Mouse (Mus musculus) heart, adult 11 months (tissue): ENCODE results near the gene Psmd1.

Experiments used
- DNase-seq: peaks from one replicate; pipeline ENCODE4 v3.0.0; 2022

Psmd1 gene

DNA sequence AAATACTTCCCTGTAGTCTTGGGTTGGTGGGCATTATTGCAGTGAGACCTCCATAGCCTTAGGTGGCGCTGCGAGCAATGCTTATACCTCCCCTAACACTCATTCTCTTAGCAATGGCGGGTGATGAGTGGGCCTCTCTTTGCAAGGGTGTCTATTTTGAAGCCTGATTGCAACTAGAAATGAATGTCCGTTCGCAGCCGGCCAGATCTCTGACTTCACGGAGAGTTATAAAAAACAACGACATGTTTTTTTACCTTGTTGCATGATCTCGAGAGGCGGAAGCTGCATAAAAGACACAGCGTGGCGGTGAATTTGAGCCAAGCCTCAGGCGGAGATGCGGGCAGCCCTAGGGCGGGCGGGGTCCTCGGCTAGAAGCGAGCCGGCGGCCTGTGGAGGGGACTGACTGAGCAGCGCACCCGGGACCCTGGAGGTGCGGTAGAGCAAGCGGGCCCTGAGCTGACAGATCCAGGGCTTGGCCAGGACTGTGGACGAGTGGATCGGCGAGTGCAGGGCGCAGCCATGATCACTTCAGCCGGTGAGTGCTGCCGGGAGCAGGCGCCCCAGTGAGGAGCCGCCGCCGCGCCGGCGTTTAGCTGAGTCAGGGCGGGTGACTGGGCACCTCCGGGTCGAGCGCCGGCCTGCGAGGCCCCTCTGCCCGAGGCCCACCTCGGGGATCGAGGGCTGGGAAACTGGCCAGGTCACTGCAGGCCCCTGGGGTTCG is at the start of gene Psmd1:
TSS of gene Psmd1 (plus strand) at position 117 of the 721 bp plus-strand sequence.
- peak; percentile 99 for DNase-seq

DNA sequence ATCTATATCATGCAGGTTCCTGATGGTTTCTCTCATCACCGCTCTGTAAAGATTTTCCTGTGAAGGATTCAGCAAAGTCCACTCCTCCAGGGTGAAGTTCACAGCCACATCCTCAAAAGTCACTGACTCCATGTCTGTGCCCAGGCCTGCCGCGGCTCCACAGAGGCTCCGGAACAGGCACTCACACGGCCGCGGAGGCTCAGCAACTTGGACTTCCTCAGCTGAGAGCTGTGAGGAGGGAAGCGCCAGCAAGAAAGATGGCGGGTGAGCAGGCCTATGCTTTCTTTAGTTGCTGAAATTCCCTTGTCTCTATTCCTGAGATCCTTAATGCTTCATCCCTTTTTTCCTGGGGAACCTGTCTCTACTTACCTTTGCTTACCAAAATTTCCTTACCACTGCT is 48.4 kb upstream of the Psmd1 start:
- DNase-seq: peak; percentile 57

DNA sequence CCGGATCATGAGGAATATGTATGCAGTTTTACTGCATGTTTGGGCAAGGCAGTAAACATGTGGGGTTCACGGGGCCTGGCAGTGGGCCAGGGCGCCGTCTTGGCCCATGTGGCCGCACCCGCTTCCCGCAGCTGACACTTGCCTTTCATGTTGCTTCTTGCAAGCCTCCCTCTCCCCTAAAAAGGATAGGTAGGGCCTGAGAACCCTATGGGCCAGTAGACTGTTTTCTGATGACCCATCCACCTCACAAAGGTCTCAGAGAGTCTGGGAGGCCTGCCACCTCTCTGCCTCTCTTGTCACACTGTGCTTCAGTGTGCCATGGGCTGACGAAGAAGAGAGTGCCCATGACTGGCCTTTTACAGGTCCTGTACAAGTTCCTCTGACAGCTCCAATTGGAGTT is 47.7 kb upstream of the Psmd1 start, which contains the start of gene Spata3:
TSS of gene Spata3 (plus strand) at position 301 of the 400 bp plus-strand sequence.
- DNase-seq: peak; percentile 66

DNA sequence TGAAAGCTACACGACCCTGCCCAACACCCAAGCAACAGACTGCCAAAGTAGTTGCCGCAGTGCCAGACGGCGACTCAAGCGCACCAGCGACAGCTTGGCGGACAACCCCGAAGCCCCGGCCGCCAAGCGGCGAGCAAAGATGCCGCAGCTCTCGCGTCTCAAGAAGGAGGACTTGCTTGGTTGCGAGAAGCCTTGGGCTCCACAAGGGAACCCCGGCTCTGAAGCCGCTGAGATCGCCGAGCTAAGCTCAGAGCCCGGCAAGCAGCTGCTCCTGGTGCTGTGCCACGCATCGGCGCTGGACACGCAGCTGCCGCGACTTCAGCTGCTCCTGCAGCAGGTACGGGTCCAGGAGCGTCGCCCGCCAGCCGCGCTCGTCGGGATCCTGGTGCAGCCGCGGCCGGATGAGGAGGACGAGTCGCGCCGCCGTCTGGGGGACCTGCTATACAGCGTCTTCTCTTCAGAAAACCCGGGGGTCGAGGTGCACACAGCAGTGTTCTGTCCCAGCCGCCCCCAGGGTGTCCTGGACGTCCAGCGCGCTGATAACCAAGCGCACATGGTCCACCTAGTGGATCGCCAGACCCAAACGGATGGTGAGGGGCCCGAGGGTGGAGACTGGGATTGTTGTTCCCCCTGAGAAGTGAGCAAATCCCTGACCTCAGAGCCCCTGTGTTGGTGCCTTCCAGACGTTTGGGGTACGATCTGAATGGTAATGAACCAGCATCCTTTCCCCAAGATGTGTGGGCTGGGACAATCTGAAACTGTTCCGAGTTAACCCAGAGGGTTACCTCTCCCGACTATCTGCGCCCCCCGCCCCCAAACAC is 45.7 kb upstream of the Psmd1 start:
- DNase-seq: peak; percentile 74

DNA sequence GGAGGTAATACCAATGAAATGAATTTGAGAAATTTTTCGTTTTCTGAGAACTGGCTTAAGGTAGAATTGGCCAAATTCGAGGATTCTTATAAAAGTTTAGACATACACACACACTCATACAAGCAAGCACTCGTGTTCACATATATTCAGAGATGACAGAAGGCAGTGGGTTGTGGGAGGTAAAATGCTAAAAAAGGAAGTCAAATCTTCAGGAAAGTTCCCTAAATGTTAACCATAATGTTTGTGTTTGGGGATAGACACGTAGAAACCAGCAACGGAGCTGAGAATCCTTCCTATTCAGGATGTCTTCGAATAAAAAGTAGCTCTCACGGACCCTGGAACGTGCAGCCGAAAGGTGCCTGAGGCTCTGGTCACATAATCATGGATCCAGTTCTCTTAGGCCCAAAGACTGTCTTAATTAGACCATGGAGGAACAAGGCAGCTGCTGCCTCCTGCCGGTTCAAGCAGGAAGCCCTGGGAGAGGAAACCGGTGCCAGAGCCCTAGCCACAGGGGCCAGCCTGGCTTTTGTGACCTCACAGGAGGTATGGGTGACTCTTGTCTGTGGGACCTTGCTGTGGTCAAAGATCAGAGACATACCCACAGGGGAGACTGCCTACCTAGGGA is 42.7 kb upstream of the Psmd1 start:
- DNase-seq: peak; percentile 61

DNA sequence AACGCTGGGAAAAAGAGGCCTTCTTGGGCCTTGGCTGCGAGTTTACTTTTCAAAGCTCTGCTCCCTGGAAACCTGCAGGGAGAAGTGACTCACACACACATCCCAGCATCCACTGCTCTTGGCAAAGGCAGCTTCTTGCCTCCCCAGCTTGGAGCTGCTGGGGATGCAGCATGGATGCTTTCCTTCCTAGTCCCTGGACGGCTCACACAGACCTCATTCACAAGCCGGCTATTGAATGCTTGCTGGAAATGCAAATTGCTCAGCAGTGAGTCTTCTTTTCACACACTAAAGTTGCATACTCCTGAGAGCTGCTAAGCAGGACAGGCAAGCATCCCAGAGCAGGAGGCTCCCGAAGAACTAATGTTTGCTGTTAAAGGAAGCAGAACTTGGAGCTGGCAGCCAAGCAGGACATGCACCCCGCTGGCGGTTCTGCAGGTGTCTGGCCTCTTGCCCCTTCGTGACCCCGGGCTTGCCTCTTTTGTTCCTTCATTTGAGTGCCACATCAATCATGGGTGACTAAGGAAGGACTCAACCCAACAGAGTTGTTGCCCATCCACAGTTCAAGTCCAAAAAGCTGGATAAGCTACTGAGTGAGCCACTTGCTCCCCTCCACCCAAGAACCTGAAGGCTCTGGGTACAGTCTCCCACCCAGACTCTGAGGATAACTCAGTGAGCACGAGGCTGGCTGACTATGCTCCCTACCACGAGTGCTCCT is 31.8 kb upstream of the Psmd1 start:
- DNase-seq: peak; percentile 88

DNA sequence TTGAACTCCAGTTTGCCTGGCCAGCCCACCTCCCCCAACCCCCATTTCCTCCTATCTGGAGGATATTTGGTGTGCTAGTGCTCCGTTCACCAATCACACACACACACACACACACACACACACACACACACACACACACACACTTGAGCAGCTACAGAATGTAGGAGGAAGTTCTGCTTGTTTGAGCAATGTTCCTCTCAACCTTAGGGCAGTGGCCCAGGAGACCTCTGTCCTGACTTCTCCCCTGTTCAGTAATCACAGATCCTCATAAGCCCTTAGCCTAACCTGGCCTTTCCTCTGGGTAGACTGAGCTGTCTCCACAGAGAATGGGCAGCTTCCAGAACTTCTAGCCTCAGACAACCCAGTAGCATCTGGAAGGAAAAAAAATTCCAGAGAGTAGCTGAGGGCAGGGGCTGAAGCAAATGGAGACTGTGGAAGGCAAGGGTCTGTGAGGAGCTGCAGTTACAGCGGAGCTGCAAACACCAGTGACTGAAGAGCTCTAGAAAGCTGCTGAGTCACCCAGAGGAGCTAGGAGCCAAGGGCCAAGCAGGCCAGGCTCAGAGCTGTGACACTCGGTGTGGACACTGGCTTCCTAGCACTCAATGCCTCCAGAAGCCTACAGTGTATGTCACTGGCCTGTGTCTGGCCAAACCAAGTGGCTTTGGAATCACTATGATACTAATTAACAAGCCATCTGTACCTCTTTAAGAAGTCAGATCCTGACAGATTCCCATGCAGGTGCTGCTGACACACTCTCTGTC is 25.8 kb upstream of the Psmd1 start:
- DNase-seq: peak; percentile 95

DNA sequence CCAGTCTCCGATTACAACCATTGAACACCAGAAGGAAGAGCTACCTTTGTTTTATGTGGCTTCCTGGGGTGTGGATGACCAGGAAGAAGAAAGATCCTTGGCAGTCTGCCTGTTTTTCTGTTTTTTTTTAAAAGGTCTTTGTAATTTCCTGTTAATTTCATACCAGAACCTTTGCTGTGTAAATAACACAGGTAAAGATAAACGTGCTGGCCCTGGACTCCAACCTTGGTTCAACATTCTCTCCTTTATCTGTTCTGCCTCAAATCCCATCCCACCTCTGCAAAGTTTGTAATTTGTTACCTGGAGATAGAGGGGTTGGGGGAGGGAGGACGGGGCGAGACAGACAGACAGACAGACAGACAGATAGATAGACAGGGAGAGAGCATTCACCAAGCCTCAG is 24.1 kb upstream of the Psmd1 start:
- DNase-seq: no peak

DNA sequence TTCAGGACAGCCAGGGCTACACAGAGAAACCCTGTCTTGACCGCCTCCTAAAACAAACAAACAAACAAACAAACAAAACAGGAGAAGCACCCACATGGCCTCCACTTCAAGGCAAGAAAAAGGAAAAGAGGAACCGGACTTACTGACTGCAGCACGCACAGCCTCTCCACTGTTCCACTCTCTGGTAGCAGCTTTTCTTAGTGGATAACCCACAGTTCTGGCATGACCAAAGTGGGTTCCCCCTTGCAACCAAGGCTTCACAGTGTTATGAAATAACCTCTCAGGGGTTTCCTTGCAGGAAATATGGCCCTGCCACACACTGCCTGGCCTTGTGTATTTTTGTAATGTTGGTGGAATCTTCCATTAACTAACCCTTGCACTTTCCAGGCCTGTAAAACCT is 23.4 kb upstream of the Psmd1 start:
- no peak for DNase-seq

DNA sequence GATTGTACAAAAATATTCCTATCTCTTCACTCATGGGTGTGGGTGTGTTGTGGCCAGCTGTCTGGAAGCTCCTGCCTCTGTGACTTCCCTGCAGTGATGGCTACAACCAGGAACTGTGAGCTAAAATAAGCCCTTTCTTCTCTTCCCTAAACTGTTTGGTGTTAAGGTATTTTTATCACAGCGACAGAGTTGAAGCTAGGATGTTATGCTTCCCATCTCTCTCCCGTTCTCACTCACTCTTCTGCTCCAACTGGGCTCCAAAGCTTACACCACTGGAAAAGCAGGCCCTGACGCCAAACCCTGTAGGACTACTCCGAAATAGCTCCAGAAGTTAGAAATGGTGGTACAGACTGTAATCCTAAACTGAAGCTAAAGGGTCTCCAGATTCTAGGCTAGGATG is 19.1 kb upstream of the Psmd1 start:
- peak; percentile 13 for DNase-seq

DNA sequence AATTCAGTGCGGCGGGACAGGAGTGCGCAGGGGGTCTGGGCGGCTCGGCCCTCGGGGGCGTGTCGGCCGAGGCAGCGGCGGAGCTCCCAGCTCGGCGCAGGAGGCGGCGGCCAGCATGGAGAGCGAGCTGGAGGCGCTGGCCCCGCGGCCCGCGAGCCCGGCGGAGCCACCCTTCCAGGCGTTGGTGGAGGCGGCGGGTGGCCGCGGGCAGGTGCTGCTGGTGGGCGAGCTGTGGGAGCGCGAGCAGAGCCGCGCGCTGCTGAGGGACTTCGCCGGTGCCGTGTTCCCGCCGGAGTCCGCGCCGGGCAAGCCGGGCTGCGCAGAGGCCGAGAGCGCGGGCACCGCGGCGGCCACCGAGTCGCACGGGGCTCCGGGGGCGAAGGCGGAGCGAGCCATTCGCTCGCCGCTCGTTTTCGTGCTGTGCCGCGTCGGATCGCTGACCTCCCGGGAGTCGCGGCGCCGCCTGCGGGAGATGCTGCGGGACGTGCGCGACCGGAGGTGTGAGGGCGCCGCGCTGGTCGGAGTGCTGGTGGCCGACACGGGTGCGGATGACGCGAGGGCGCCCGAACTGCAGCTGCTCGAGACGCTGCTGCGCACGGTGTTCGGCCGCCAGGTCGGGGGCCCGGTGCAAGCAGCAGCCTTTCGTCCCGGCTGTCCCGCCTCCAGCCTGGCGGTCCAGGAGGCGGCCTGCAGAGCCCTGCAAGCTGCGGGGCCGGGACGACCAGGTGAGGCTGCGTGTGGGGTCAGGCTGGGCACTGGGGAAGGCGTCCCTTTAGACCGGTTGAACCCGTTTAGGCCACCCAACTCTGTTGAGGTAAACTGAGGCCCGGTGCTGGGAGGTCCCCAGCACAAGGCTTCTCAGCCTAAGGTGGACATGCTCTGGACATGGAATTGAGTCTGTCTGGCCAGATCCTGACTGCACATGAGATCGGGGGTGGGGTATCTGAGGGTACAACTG is 18.1 kb upstream of the Psmd1 start, which contains the start of gene 2810459M11Rik:
TSS of gene 2810459M11Rik (plus strand) at position 16 of the 958 bp plus-strand sequence.
- peak; percentile 85 for DNase-seq

DNA sequence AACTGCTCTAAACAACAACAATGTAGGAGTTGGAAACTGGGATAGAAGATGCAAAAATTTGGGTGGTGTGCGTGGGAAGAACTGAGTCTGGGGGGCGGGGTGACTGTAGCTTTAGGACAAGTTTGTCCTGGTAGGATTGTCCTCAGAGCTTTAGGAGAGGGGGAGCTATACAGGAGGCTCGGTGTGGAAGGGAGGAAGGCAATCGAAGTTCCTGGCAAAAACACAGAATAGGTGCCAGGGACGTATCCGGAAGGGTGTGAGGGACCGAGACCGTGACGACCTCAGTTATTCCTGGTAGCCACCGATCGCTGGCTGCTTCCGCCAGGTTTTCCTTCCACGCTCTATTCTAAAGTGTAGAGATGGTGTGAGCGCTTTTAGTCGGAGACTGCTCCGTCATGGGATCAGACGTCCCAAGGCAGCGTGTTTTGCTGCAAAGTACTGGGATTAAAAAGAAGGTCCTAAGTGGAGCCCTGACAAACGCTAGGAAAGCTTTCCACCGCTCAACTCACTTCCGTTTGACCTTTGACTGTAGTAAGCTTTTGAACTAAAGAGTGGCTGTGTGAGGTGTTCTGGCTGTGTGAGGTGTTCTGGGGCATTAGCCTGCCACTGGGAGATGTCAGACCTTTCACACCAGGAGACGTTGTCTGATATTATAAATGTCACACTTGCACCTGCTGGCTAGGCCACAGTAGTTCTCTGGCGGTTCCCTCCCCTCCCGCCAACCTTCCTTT is 17.2 kb upstream of the Psmd1 start:
- DNase-seq: no peak

DNA sequence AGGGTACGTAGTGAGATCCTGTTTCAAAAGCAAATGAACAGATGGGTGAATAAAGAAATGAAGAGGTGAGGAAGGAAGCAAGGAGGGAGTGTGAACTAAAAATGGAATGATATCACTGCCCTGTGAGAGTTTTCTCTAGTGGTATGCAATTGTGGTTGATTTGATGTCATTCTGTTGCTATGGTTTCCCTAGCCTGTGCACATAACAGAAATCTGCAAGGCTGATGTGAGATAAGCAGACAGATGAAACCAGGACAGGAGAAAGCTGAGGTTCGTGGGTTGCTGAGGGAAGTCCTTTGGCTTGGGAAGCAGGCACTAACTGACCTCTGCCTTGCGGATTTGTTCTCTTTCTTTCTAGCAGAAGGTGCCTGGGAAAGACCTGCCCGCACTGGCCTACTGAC is 16.0 kb upstream of the Psmd1 start:
- no peak for DNase-seq

DNA sequence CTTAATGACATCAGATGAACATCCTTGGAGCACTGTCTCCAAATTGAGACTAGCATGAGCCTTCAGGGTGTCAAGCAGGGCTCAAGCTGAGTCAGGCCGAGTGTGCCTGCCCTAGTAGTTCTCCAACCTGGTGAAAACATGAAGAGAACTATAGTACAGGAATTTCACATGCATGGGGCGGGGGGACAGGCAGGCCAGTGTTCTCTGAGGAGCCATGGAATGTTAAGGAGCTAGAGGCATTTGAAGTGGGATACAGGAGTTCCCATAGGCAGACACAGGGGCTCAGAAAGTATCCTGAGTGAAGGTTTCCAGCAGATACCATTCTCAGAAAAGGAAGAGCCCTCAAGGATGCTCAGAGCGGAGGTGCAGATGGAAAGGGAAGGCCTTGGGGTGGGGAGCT is 15.4 kb upstream of the Psmd1 start:
- DNase-seq: no peak

DNA sequence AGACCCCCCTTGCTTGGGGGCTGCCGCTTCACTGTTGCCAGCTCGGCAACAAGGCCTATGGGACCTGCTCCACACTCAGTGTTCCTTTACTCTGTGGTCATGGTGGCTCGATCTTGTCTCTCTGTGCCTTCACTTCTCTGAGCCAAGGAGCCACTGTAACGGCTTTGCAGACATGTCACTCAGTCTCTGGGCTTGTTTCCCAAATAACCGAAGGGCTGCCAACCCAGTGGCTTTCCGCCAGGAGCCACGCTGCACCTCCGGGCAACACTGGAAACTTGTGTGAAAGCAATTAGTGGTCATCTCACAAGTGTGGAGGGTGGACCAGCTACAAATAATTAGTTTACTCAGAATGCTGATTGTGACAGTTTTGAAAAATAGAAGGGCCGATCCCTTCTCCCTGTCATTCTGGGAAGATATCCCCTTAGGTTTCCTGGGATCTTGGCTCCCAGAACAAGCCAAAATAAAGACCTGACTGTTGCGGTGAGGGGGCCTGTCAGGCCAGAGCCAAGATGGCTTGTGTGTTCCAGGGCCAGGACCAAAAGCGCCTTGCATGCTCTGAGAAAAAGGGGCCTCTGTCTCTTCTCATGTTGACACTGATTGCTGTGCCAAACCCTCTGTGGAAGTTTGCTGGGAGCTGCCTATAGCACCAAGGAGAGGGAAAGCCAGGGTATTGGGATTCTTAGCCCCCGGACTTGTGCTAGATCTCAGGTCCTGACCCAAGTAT is 10.8 kb upstream of the Psmd1 start:
- DNase-seq: peak; percentile 94

DNA sequence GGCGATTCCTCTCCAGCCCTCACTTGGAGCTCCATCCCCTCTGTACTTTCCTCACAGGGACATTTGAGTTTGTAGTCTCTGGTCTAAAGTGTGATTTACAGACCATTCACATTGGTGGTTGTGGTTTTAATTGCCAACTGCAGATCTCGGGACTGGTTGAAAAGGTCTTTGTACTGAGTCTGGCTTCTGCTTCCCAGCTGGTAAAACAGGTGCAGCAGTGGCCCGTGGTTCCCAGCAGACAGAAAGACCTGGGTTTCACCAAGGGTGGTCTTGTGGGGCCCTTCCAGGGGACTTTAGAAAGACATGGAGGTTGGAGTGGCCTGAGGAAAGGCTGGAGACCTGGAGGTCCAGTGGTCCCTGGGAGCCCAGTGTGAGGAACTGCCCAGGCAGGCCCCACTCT is 9.2 kb upstream of the Psmd1 start:
- DNase-seq: no peak

DNA sequence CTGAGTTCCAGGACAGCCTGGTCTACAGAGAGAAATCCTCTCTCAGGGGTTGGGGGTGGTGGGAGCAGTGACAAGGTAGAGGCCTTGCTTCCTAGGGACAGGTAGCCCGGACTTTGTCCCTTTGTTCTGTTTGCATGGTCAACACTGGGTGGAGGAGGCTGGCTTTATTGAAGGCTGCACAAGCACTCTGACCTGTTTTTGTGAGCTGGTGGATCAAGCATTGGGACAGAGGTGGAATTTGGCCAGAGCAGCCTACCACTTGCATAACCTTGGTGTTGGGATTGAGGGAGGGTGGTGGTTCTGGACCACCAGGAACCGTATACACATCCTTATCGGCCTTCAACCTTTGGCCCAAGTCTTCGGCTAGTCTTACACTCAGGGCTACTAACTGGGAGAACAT is 7.9 kb upstream of the Psmd1 start:
- no peak for DNase-seq

DNA sequence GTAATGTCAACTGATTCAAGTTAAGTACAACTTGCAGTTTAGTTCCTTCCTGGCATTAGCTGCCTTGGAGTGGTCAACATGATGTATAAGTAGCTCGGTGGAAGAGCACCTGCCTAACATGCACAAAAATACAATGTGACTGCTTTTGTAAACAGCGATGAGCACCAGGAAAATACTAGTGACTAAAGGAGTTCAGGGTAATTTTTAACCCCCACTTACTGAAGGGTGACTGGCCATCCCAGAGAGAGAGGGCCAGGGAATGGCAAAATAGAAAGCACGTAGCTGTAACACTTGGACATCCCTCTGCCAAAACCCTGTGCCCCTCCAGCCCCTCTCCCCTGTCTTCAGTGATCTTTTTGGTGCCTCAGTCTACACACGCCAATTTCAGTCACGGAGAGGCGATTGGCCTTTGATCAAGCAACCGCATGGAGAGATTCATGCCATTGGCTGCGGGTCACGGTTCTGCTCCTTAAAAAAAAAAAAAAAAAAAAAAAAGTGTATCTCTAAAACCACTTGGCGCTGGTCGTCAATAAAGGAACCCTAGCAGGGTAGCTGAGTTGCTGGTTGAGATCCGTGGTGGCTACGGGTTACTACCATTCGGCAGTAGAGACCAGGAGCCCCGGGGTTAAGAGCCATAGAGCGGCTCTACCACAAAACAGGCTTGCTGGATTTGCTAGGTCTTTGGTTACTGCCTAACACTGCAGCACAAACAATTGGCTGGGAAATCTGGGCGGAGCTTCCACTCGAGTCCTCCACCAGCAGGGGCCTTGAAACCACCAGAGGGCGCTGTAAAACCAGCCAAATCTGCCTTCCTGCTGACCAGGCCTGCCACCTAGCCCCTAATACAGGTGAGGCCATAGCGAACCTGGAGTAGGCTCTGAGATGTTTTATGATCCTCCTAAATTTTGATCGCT is 5.1 kb upstream of the Psmd1 start:
- DNase-seq: peak; percentile 99
